Mouse (Mus musculus) heart, embryonic 16.5 days (tissue): Measurements from ENCODE around the gene Mylk. TPM values are rescaled to one million over a fixed set of nuclear protein-coding genes. Genes with fewer than 3 reads are reported as not detected.

Experiments used
- ATAC-seq: fragments of 200-750 bp; cut with Nextera tagmentation; replicated peaks from 2 replicates; pipeline ENCODE4 v1.8.0; 2017; ENCODE audit warnings: moderate number of reproducible peaks; ENCODE audit not compliant: insufficient read depth, low FRiP score; ENCODE audit errors: extremely low read depth
- H3K27ac ChIP-seq: fragments of 300-500 bp; sonication (generic); 2 replicates; pipeline ENCODE4 v1.5.1; 2014; ENCODE audit warnings: mild to moderate bottlenecking, low read length, control low read depth, moderate library complexity
- H3K27me3 ChIP-seq: fragments of 300-500 bp; sonication (generic); 2 replicates; pipeline ENCODE4 v1.6.1; 2014; ENCODE audit warnings: low read length, mixed read lengths; ENCODE audit not compliant: control insufficient read depth, insufficient read depth
- H3K36me3 ChIP-seq: fragments of 300-500 bp; sonication (generic); 2 replicates; pipeline ENCODE4 v1.6.1; 2014; ENCODE audit not compliant: control insufficient read depth, insufficient read depth
- H3K4me1 ChIP-seq: fragments of 300-500 bp; sonication (generic); 2 replicates; pipeline ENCODE4 v1.6.1; 2014; ENCODE audit warnings: low read length, mixed read lengths; ENCODE audit not compliant: control insufficient read depth, insufficient read depth
- H3K4me2 ChIP-seq: fragments of 300-500 bp; sonication (generic); 2 replicates; pipeline ENCODE4 v1.6.1; 2014; ENCODE audit warnings: low read depth, mild to moderate bottlenecking, control low read depth, low read length
- H3K4me3 ChIP-seq: fragments of 300-500 bp; sonication (generic); 2 replicates; pipeline ENCODE4 v1.5.1; 2014; ENCODE audit warnings: mild to moderate bottlenecking, control low read depth, low read length
- H3K9ac ChIP-seq: fragments of 300-500 bp; sonication (generic); 2 replicates; pipeline ENCODE4 v1.6.1; 2014; ENCODE audit warnings: low read length, control low read depth
- H3K9me3 ChIP-seq: fragments of 300-500 bp; sonication (generic); replicated peaks from 2 replicates; pipeline ENCODE4 v1.6.1; 2016; ENCODE audit warnings: low read length; ENCODE audit not compliant: control insufficient read depth
- WGBS: fragments of 180-500 bp; shearing (Covaris S2); extraction: QIAGEN DNeasy Blood & Tissue Kit; methylation state at CpG from one replicate; pipeline ENCODE4 v1.1.7; 2014; 5-methylcytosine and 5-hydroxymethylcytosine counted together
- polyA plus RNA-seq: library from polyadenylated mRNA; unstranded; fragments of >200 nt; fragmentation: Nextera tagmentation; extraction: Ambion mirVana; gene quantifications from 2 replicates; pipeline ENCODE4 v1.2.1, GENCODE M21; 2015

Mylk gene
- polyA plus RNA-seq, 1 experiment from 2014 or later, result 14.2 TPM

DNA sequence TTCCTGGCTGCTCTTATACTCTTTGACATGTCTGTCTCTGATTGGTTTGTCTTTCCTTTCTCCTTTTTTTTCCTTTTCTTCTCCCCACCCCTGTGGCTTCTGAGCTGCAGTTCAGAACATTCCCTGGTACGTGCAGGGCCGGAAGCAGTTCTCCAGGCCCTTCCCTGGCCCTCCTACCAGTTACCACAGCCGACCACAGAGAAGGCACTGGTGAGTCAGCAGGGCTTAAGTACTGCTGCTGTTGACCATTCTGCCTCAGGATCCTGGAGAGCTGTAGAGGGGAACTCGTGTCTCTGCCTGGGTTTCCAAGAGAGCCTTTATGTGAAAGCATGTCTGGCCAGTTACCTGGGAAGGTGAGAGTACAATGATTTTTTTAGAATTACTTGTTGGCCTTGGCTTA is 39.7 kb downstream of the Mylk start:
- Histone ChIP-seq H3K9ac (no peak overlapping the region), H3K27me3 (no peaks in the 10 kb centered on the region), H3K27ac (no peak overlapping the region), H3K4me2 (no peak overlapping the region), H3K4me1 (no peaks in the 10 kb centered on the region), H3K4me3 (no peak overlapping the region), H3K36me3 (no peaks in the 10 kb centered on the region), H3K9me3 (no peaks in the 10 kb centered on the region)
- 57% methylated on average over 4 of the region's 4 CpGs for WGBS
- no peak for ATAC-seq

DNA sequence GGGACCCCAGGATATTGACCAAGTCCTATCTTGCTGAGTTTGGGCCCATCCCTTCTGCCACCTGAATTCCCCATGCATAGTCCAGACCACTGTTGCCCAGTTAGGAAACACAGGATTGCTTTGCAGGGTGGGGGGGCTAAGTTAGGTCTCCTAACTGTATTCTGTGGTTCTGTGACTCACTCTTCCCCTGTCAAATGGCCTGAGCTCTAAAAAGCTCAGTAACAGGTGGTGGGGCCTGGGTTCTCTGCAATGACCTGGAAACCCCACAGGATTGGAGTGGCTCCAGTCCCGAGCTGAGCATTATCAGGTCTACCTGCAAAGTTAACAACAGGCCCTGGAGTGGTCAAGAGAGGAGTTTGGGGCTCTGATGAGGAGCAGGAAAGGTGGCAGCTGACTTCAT is 47.5 kb downstream of the Mylk start:
- Histone ChIP-seq H3K4me1 (peaks cover 7% of the 10 kb centered on the region), H3K27ac (no peak overlapping the region), H3K4me2 (no peak overlapping the region), H3K9ac (no peak overlapping the region), H3K9me3 (no peaks in the 10 kb centered on the region), H3K4me3 (no peak overlapping the region), H3K27me3 (no peaks in the 10 kb centered on the region), H3K36me3 (no peaks in the 10 kb centered on the region)
- no peak for ATAC-seq
- WGBS, result 20% methylated on average over 1 of the region's 1 CpGs

DNA sequence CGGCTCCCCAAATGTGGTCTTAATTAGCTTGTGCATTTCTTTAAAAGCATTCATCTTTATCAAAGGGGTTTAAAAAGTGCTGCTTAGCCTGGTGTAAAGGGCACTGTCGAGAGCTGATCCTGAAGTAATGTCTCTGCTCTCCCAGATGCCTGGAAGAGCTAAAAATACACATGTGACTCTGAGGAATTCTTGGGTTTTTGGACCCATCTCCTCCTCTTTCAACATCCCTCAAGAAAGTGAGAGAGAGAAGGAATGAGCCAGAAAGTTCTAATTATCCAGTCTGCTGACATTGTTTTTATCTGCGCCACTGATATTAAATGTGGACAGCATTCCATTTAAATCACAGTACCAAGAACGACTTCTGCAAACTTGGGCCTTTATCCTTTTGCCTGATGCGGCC is 48.0 kb downstream of the Mylk start:
- Histone ChIP-seq H3K9ac (no peak overlapping the region), H3K4me2 (no peak overlapping the region), H3K4me3 (no peak overlapping the region), H3K27me3 (0 out of 2 replicates have a peak, but pooled peaks cover under 1% of the 10 kb centered on the region), H3K36me3 (no peaks in the 10 kb centered on the region), H3K9me3 (no peaks in the 10 kb centered on the region), H3K27ac (no peak overlapping the region), H3K4me1 (peaks cover 7% of the 10 kb centered on the region)
- 0 out of 2 replicates have a peak, but pooled peaks have one; percentile 18 for ATAC-seq
- 41% methylated on average over 5 of the region's 5 CpGs for WGBS

DNA sequence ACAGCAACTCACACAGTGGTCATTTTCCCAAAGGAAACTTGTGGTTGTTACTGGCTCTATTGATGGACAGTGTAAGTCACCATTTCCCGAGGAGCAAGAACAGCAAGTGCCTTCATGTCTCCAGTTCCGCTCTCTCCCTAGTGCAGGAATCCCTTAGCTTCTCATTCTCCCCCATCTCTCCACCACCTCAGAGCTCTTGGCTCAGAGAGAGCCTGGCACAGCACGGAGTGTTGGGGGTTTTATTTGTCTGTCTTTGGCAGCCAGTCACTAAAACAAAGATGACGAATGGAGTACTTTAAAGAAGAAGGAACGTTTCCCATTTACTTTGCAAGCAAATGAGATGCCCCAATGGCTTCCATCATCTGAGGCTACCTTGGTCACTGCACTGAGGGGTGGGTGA is 56.2 kb downstream of the Mylk start:
- 76% methylated on average over 5 of the region's 5 CpGs for WGBS
- no peak overlapping the region for H3K4me3 ChIP-seq
- no peaks in the 10 kb centered on the region for H3K4me1 ChIP-seq
- H3K27me3 ChIP-seq, result 0 out of 2 replicates have a peak, but pooled peaks cover 7% of the 10 kb centered on the region
- ATAC-seq, result no peak
- no peak overlapping the region for H3K9ac ChIP-seq
- no peaks in the 10 kb centered on the region for H3K9me3 ChIP-seq
- H3K36me3 ChIP-seq, result no peaks in the 10 kb centered on the region
- H3K27ac ChIP-seq, result no peak overlapping the region
- no peak overlapping the region for H3K4me2 ChIP-seq

DNA sequence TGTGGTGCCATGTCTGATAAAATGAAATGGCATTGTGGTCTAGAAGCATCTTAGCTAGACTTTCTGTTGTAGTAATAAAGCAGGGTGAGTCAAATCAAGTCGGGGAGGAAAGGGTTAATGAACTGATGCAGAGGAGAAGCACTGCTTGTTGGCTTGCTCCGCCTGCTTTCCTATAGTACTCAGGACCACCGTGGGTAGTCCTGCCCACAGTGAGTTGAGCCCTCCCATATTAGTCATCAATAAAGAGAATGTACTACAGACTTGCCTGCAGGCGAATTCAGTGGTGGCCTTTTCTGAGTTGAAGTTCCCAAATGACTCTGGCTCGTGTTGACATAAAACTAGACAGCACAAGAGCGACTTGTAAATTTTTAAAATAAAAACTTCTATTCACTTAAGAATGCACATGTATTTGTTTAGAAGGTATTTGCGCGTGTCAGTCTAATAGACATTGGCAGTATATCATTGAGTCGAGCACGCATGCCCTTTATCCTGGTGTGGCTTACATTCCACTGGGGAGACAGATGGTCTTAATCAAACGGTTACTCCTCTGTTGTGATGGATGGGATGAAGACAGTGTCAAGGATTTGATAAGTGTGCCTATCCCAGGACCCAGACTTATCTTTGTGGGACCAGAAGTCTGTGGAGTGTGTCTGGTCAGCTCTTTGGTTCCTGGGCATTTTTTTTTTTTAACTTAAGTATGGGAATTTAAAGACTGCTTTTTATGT is 59.4 kb downstream of the Mylk start:
- no peak overlapping the region for H3K4me3 ChIP-seq
- WGBS, result 50% methylated on average over 11 of the region's 11 CpGs
- H3K27ac ChIP-seq, result no peak overlapping the region
- no peaks in the 10 kb centered on the region for H3K9me3 ChIP-seq
- no peaks in the 10 kb centered on the region for H3K36me3 ChIP-seq
- ATAC-seq, result no peak
- no peak overlapping the region for H3K9ac ChIP-seq
- peaks cover 5% of the 10 kb centered on the region for H3K4me1 ChIP-seq
- H3K4me2 ChIP-seq, result no peak overlapping the region
- H3K27me3 ChIP-seq, result 0 out of 2 replicates have a peak, but pooled peaks cover 4% of the 10 kb centered on the region

- Histone ChIP-seq H3K4me3 (no peak overlapping the region; the same call in 1 of the 2 replicates), H3K36me3 (no peaks in the 10 kb centered on the region), H3K4me1 (peaks cover 5% of the 10 kb centered on the region), H3K9me3 (0 out of 2 replicates have a peak, but pooled peaks cover 2% of the 10 kb centered on the region), H3K4me2 (peak overlapping the region; percentile 27; the same call in 1 of the 2 replicates), H3K27ac (0 out of 2 replicates have a peak overlapping the region, but pooled peaks have one; percentile 43), H3K9ac (no peak overlapping the region), H3K27me3 (0 out of 2 replicates have a peak, but pooled peaks cover 4% of the 10 kb centered on the region)
- 27% methylated on average over 16 of the region's 16 CpGs for WGBS
- peak; percentile 49; the same call in 1 of the 2 replicates for ATAC-seq
Observed at GRCm38 (mm10) chr16:34806883-34807767, 62.1 kb downstream of the Mylk start.

GRCm38 (mm10) chr16:34807768-34808275 is 62.8 kb downstream of the Mylk start:
- WGBS, result 35% methylated on average over 11 of the region's 11 CpGs
- Histone ChIP-seq H3K36me3 (no peaks in the 10 kb centered on the region), H3K27ac (no peak overlapping the region), H3K9ac (no peak overlapping the region), H3K4me2 (peak overlapping the region; percentile 27; the same call in 1 of the 2 replicates), H3K4me1 (peaks cover 5% of the 10 kb centered on the region), H3K9me3 (0 out of 2 replicates have a peak, but pooled peaks cover 2% of the 10 kb centered on the region), H3K27me3 (0 out of 2 replicates have a peak, but pooled peaks cover 4% of the 10 kb centered on the region), H3K4me3 (no peak overlapping the region)
- no peak for ATAC-seq

DNA sequence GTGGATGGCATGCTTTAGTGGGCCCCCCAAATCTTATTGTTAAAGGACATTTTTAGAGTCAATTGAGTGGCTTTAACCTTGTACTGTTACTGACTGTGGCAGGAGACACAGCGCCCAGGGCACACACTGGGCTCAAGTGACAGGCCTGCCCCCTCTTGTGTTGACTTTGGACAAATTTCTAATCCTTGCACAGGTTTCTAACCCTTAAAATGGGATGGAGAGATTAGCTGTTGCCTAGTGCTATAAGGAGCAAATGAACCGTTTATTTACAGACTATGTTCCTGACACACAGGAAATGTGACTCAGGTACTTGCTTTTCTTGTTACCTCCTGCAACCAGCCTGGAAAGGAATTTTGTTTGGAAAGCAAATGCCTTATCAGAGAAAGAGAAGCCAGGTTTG is 67.2 kb downstream of the Mylk start:
- H3K27ac ChIP-seq, result no peak overlapping the region
- H3K36me3 ChIP-seq, result no peaks in the 10 kb centered on the region
- H3K9ac ChIP-seq, result no peak overlapping the region
- no peaks in the 10 kb centered on the region for H3K27me3 ChIP-seq
- 0 out of 2 replicates have a peak, but pooled peaks cover 2% of the 10 kb centered on the region for H3K9me3 ChIP-seq
- no peak overlapping the region for H3K4me2 ChIP-seq
- H3K4me1 ChIP-seq, result peaks cover 5% of the 10 kb centered on the region
- ATAC-seq, result no peak
- 56% methylated on average over 2 of the region's 2 CpGs for WGBS
- H3K4me3 ChIP-seq, result no peak overlapping the region
